In the genomic region with DNA sequence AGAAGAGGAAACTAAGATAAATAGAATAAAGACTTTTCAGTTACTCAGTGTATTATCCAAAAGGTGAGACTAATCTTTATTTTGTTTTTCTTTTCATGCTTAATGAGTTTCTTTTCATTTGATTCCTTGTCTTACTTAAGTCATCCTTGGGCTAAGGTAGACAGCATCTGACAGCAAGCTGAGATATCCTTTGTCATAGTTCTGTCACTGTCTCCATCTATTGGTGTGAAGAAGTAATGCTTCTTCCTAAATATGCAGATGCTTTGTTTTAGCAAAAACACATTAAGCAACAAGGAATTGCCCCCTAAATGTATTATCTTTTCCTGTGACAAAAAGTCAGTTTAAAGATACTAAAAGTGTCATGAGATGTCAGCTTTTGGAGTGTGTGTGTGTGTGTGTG, we compare ENCODE assay signal across 11 mouse cellular contexts. TPM values are rescaled to one million over a fixed set of nuclear protein-coding genes. Genes with fewer than 3 reads are reported as not detected.
DNase-seq lines count a peak whose midpoint lies in the region; ATAC-seq and TF ChIP-seq lines count a peak whose summit lies in the region.
"Had no signal": no experiment of that assay in that cellular context is flagged by ENCODE, and none has a peak within 500 bp of the region (broad histone marks: within the 10 kb centered on the region; RNA-seq: fewer than 3 reads in every experiment).

No protein-coding gene starts in this region.

- H3K9ac ChIP-seq in forebrain, embryonic 16.5 days (replicated peaks; ENCODE audit: low read depth, low read length): no peak overlapping the region
- no peak overlapping the region for H3K9ac ChIP-seq in forebrain, embryonic 13.5 days
- H3K9ac ChIP-seq in liver, adult 2 months (ENCODE audit: low read depth, low read length): no peak overlapping the region
- no peak overlapping the region for H3K9ac ChIP-seq in liver, embryonic 11.5 days (ENCODE audit: low read depth, low read length)
- H3K9ac ChIP-seq: embryonic facial prominence, embryonic 15.5 days; liver, embryonic 15.5 days had no signal

- H3K4me3 ChIP-seq in forebrain, embryonic 16.5 days (replicated peaks; ENCODE audit: low read length): no peak overlapping the region
- H3K4me3 ChIP-seq in forebrain, embryonic 13.5 days: no peak overlapping the region
- no peak overlapping the region for H3K4me3 ChIP-seq in liver, adult 2 months (ENCODE audit: insufficient read depth, low read depth, low read length)
- no peak overlapping the region for H3K4me3 ChIP-seq in liver, embryonic 11.5 days (ENCODE audit: low read depth, low read length)
- no peak overlapping the region for H3K4me3 ChIP-seq in G1E (ENCODE audit: low read depth, low read length)
- H3K4me3 ChIP-seq: embryonic facial prominence, embryonic 15.5 days; hindbrain, embryonic 10.5 days; liver, embryonic 15.5 days had no signal

- no peak overlapping the region for H3K4me2 ChIP-seq in forebrain, embryonic 16.5 days (ENCODE audit: low read length)
- no peak overlapping the region for H3K4me2 ChIP-seq in forebrain, embryonic 13.5 days
- no peak overlapping the region for H3K4me2 ChIP-seq in liver, embryonic 11.5 days
- H3K4me2 ChIP-seq: embryonic facial prominence, embryonic 15.5 days; liver, embryonic 15.5 days had no signal

- DNase-seq in liver, adult 2 months (ENCODE audit: extremely low read depth, low read depth, low spot score): peak; percentile 39
- DNase-seq in liver, embryonic 11.5 days (ENCODE audit: low spot score): no peak
- no peak for DNase-seq in G1E (ENCODE audit: low spot score)
- peak; percentile 54 for DNase-seq in naive thymus-derived CD4-positive, alpha-beta T cell, adult 2 months (ENCODE audit: low read depth)
- no peak for DNase-seq in cerebellum, adult 8-10 months
- no peak for DNase-seq in kidney, postnatal 4 days

- TF ChIP-seq POLR2A in liver, adult 2 months (IDR thresholded peaks at IDR 0.05; ENCODE audit: extremely low read depth, insufficient read depth, low read length): no peak

- TF ChIP-seq CTCF in liver, adult 2 months (IDR thresholded peaks at IDR 0.05; ENCODE audit: low read depth, low read length): no peak
- TF ChIP-seq CTCF in G1E (IDR thresholded peaks at IDR 0.05; ENCODE audit: low read depth, low read length): no peak

- peak; percentile 65 for ATAC-seq in forebrain, embryonic 16.5 days
- ATAC-seq in forebrain, embryonic 13.5 days: no peak
- ATAC-seq in liver, embryonic 11.5 days (replicated peaks; ENCODE audit: low FRiP score): no peak
- 0 out of 2 replicates have a peak, but pooled peaks have one; percentile 28 for ATAC-seq in G1E (ENCODE audit: extremely low read depth, insufficient number of reproducible peaks, low FRiP score, poor library complexity, severe bottlenecking)

- no peaks in the 10 kb centered on the region for H3K36me3 ChIP-seq in forebrain, embryonic 16.5 days (ENCODE audit: control insufficient read depth, insufficient read depth)
- H3K36me3 ChIP-seq in forebrain, embryonic 13.5 days (ENCODE audit: poor library complexity, severe bottlenecking): no peaks in the 10 kb centered on the region
- no peaks in the 10 kb centered on the region for H3K36me3 ChIP-seq in liver, adult 2 months (ENCODE audit: control insufficient read depth, insufficient read depth, low read length)
- no peaks in the 10 kb centered on the region for H3K36me3 ChIP-seq in liver, embryonic 11.5 days (ENCODE audit: control insufficient read depth, insufficient read depth, low read length)
- peaks cover 10% of the 10 kb centered on the region for H3K36me3 ChIP-seq in G1E (replicated peaks)
- H3K36me3 ChIP-seq: embryonic facial prominence, embryonic 15.5 days; hindbrain, embryonic 10.5 days; liver, embryonic 15.5 days had no signal

- 0 out of 2 replicates have a peak, but pooled peaks cover 2% of the 10 kb centered on the region for H3K4me1 ChIP-seq in forebrain, embryonic 16.5 days (replicated peaks; ENCODE audit: control insufficient read depth, insufficient read depth, low read length)
- 0 out of 2 replicates have a peak, but pooled peaks cover 3% of the 10 kb centered on the region for H3K4me1 ChIP-seq in forebrain, embryonic 13.5 days
- no peaks in the 10 kb centered on the region for H3K4me1 ChIP-seq in liver, adult 2 months (ENCODE audit: control insufficient read depth, insufficient read depth, low read length)
- H3K4me1 ChIP-seq in liver, embryonic 11.5 days (replicated peaks; ENCODE audit: control insufficient read depth, insufficient read depth, low read length): no peaks in the 10 kb centered on the region
- H3K4me1 ChIP-seq in G1E (ENCODE audit: insufficient read depth, low read depth, low read length): peaks cover 2% of the 10 kb centered on the region; the same call in 1 of the 2 replicates
- H3K4me1 ChIP-seq: embryonic facial prominence, embryonic 15.5 days; hindbrain, embryonic 10.5 days; liver, embryonic 15.5 days had no signal

- H3K9me3 ChIP-seq in forebrain, embryonic 16.5 days (ENCODE audit: control insufficient read depth, low read length): no peaks in the 10 kb centered on the region
- H3K9me3 ChIP-seq in forebrain, embryonic 13.5 days (replicated peaks): no peaks in the 10 kb centered on the region
- H3K9me3 ChIP-seq in liver, embryonic 11.5 days (ENCODE audit: control insufficient read depth, low read length): no peaks in the 10 kb centered on the region
- no peaks in the 10 kb centered on the region for H3K9me3 ChIP-seq in G1E (replicated peaks)
- H3K9me3 ChIP-seq: embryonic facial prominence, embryonic 15.5 days; hindbrain, embryonic 10.5 days; liver, embryonic 15.5 days had no signal

- H3K79me2 ChIP-seq in liver, adult 2 months (ENCODE audit: control insufficient read depth, insufficient read depth, low read length): peaks cover 6% of the 10 kb centered on the region; the same call in 1 of the 2 replicates

- H3K27me3 ChIP-seq in forebrain, embryonic 16.5 days (replicated peaks; ENCODE audit: control insufficient read depth, insufficient read depth, low read length): no peaks in the 10 kb centered on the region
- H3K27me3 ChIP-seq in forebrain, embryonic 13.5 days: no peaks in the 10 kb centered on the region
- H3K27me3 ChIP-seq in liver, adult 2 months (ENCODE audit: control insufficient read depth, insufficient read depth, low read length): no peaks in the 10 kb centered on the region
- H3K27me3 ChIP-seq in liver, embryonic 11.5 days (replicated peaks; ENCODE audit: control insufficient read depth, insufficient read depth, low read length): no peaks in the 10 kb centered on the region
- no peaks in the 10 kb centered on the region for H3K27me3 ChIP-seq in G1E (ENCODE audit: insufficient read depth, low read length)
- H3K27me3 ChIP-seq: embryonic facial prominence, embryonic 15.5 days; liver, embryonic 15.5 days had no signal

- H3K27ac ChIP-seq in forebrain, embryonic 16.5 days (ENCODE audit: low read length): no peak overlapping the region
- no peak overlapping the region for H3K27ac ChIP-seq in forebrain, embryonic 13.5 days
- H3K27ac ChIP-seq in liver, adult 2 months (replicated peaks; ENCODE audit: insufficient read depth, low read depth, low read length): no peak overlapping the region
- H3K27ac ChIP-seq in liver, embryonic 11.5 days (ENCODE audit: low read depth, low read length): no peak overlapping the region
- H3K27ac ChIP-seq: embryonic facial prominence, embryonic 15.5 days; hindbrain, embryonic 10.5 days; liver, embryonic 15.5 days had no signal

RNA-seq across cellular contexts. Expression of gene R3hdm1, which starts 37.9 kb away (rescaled TPM):
- polyA plus RNA-seq in forebrain, embryonic 16.5 days (2015; fragmentation: Nextera tagmentation; extraction: Ambion mirVana): 95.8 and 109 TPM in 2 replicates
- 109 and 118 TPM in 2 replicates for polyA plus RNA-seq in forebrain, embryonic 13.5 days (2015; fragmentation: Nextera tagmentation; extraction: Ambion mirVana)
- total RNA-seq in liver, adult 2 months (2014; rRNA removed): 16.8 and 18.1 TPM in 2 replicates
- polyA plus RNA-seq in liver, adult 2 months (2012; rRNA removed): 10.2 and 13.1 TPM in 2 replicates
- polyA plus RNA-seq in liver, embryonic 11.5 days (2014; fragmentation: Nextera tagmentation; extraction: Ambion mirVana): 81.2 and 89.3 TPM in 2 replicates
- total RNA-seq in G1E (2014; fragmentation: Nextera tagmentation) (549 and 587 TPM in 2 replicates), G1E (2017) (88.5 and 129 TPM in 2 replicates)
- 192 and 208 TPM in 2 replicates for polyA plus RNA-seq in G1E (2012)

RNA-seq across cellular contexts. Expression of gene Zranb3, which starts 38.2 kb away (rescaled TPM):
- 4.7 and 6.4 TPM in 2 replicates for polyA plus RNA-seq in forebrain, embryonic 16.5 days (2015; fragmentation: Nextera tagmentation; extraction: Ambion mirVana)
- 7.8 and 8.0 TPM in 2 replicates for polyA plus RNA-seq in forebrain, embryonic 13.5 days (2015; fragmentation: Nextera tagmentation; extraction: Ambion mirVana)
- total RNA-seq in liver, adult 2 months (2014; rRNA removed): 3.3 and 4.8 TPM in 2 replicates
- 0.68 and 0.70 TPM in 2 replicates for polyA plus RNA-seq in liver, adult 2 months (2012; rRNA removed)
- 10.7 and 11.2 TPM in 2 replicates for polyA plus RNA-seq in liver, embryonic 11.5 days (2014; fragmentation: Nextera tagmentation; extraction: Ambion mirVana)
- total RNA-seq in G1E (2014; fragmentation: Nextera tagmentation): 29.3 and 31.7 TPM in 2 replicates
- 28.1 and 31.2 TPM in 2 replicates for total RNA-seq in G1E (2017)
- 0.75 and 1.9 TPM in 2 replicates for polyA plus RNA-seq in G1E (2012)

Comparison
In these comparisons a context has a peak if more than half of its experiments do, and no peak if none do; other contexts are left out.
1. ATAC-seq: peak in forebrain, embryonic 16.5 days (single experiment) and G1E (single experiment); none in forebrain, embryonic 13.5 days (single experiment) and liver, embryonic 11.5 days (single experiment).
2. DNase-seq: peak in liver, adult 2 months (single experiment) and naive thymus-derived CD4-positive, alpha-beta T cell, adult 2 months (single experiment); none in liver, embryonic 11.5 days (single experiment), G1E (single experiment), cerebellum, adult 8-10 months (single experiment) and kidney, postnatal 4 days (0 of 2).